Mouse (Mus musculus) urinary bladder, postnatal 25 days (tissue): Measurements from ENCODE around the gene Zscan4-ps3.
"Not testable (repeated sequence)": the region's sequence is repeated elsewhere in the genome, so short reads cannot be mapped to it uniquely, and the experiment has no call there.

Experiments
- DNase-seq: peaks from one replicate; pipeline ENCODE4 v3.0.0; 2022; ENCODE audit warnings: low spot score

Gene Zscan4-ps3

DNA sequence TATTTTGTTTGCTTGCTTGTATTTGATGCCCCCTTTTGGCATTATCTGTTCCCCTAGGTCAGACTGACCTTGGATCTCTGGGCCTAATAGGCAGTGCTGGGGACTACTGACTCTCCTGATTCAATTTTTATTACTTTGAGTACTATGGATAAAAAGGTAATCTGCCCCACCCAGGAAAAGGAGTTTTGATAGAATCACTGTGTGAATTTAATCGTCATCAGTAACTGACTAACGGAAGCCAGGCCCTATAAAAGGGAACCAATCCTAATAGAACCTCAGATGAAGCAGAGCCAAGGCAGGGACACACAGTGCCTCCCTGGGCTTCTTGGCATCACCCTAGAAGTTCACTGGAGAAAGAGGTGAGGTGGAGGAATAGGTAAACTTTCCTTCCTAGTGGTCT lies at the start of gene Zscan4-ps3:
Gene Zscan4-ps3 (plus strand): TSS at position 301 of the 400 bp plus-strand sequence.
- DNase-seq: not testable (repeated sequence)

DNA sequence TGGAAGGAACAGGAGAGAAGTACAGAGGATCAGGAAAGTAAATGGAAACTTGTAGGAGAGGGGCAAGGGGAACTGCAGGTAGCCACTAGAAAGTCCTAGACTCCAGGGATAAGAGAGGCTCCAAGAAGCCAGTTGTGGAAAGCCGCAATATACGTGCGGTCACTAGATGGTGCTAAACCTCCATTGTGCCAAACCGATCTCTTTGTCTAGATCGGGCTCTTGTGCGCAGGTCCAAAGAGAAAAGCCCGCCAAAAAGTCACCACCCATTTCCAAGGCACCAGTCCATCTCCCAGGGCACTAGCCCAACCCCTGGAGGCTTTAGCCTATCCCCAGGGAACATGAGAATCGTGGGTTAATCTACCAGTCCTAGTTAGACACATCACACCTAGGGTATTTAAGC lies 8.0 kb downstream of the Zscan4-ps3 start:
- DNase-seq: not testable (repeated sequence)
